Mouse (Mus musculus): ENCODE data around the gene Atf1. TPM values are rescaled to one million over a fixed set of nuclear protein-coding genes. Genes with fewer than 3 reads are reported as not detected.

The Atf1 gene
- 27.3 and 27.7 TPM in 2 replicates for polyA plus RNA-seq (2015; fragmentation: Nextera tagmentation; extraction: Ambion mirVana)

- WGBS: under 1% methylated on average over 88 of the region's 133 CpGs
- H3K4me2 ChIP-seq (replicated peaks; ENCODE audit: low read depth): peak within 1 kb of the TSS; percentile 56
- H3K27ac ChIP-seq (replicated peaks): peak within 1 kb of the TSS; percentile 100
- DNase-seq (ENCODE audit: low spot score): peak; percentile 93
- no peaks in the 10 kb centered on the region for H3K36me3 ChIP-seq (ENCODE audit: control insufficient read depth, insufficient read depth, low read length)
- peak; percentile 60 for TF ChIP-seq CTCF (IDR thresholded peaks at IDR 0.05; ENCODE audit: low read depth)
- no peak for TF ChIP-seq EP300 (optimal IDR thresholded peaks at IDR 0.05)
- no peaks in the 10 kb centered on the region for H3K4me1 ChIP-seq (replicated peaks; ENCODE audit: control insufficient read depth, insufficient read depth)
- peak within 1 kb of the TSS; percentile 83 for H3K4me3 ChIP-seq (ENCODE audit: low read depth, low read length)
- H3K27me3 ChIP-seq (ENCODE audit: control insufficient read depth, insufficient read depth, low read length): no peaks in the 10 kb centered on the region
- peak within 1 kb of the TSS; percentile 98 for H3K9ac ChIP-seq (ENCODE audit: low read length)
- H3K9me3 ChIP-seq (ENCODE audit: control insufficient read depth, low read length): 0 out of 2 replicates have a peak, but pooled peaks cover 6% of the 10 kb centered on the region
- ATAC-seq (ENCODE audit: low FRiP score, low TSS enrichment): peak; percentile 80
These were observed at the start of gene Atf1 for GRCm38 (mm10) chr15:100227663-100228534. Atf1 (plus strand) TSS chr15:100227819.

GRCm38 (mm10) chr15:100178487-100178886, 49.1 kb upstream of the Atf1 start:
- ATAC-seq (ENCODE audit: low FRiP score, low TSS enrichment) (no peak), DNase-seq (ENCODE audit: low spot score) (no peak)
- H3K4me2 ChIP-seq (replicated peaks; ENCODE audit: low read depth): no peak overlapping the region
- no peaks in the 10 kb centered on the region for H3K4me1 ChIP-seq (replicated peaks; ENCODE audit: control insufficient read depth, insufficient read depth)
- H3K9me3 ChIP-seq (ENCODE audit: control insufficient read depth, low read length): no peaks in the 10 kb centered on the region
- 41% methylated on average over 7 of the region's 7 CpGs for WGBS
- no peak overlapping the region for H3K9ac ChIP-seq (ENCODE audit: low read length)
- H3K4me3 ChIP-seq (ENCODE audit: low read depth, low read length): no peak overlapping the region
- H3K27me3 ChIP-seq (ENCODE audit: control insufficient read depth, insufficient read depth, low read length): no peaks in the 10 kb centered on the region
- H3K27ac ChIP-seq (replicated peaks): no peak overlapping the region
- TF ChIP-seq EP300 (optimal IDR thresholded peaks at IDR 0.05) (no peak), CTCF (IDR thresholded peaks at IDR 0.05; ENCODE audit: low read depth) (no peak)
- peaks cover 21% of the 10 kb centered on the region for H3K36me3 ChIP-seq (ENCODE audit: control insufficient read depth, insufficient read depth, low read length)

- Histone ChIP-seq H3K9me3 (ENCODE audit: control insufficient read depth, low read length) (no peaks in the 10 kb centered on the region), H3K27ac (replicated peaks) (no peak overlapping the region), H3K4me1 (replicated peaks; ENCODE audit: control insufficient read depth, insufficient read depth) (no peaks in the 10 kb centered on the region), H3K9ac (ENCODE audit: low read length) (no peak overlapping the region), H3K4me3 (ENCODE audit: low read depth, low read length) (no peak overlapping the region), H3K36me3 (ENCODE audit: control insufficient read depth, insufficient read depth, low read length) (peaks cover 16% of the 10 kb centered on the region), H3K27me3 (ENCODE audit: control insufficient read depth, insufficient read depth, low read length) (no peaks in the 10 kb centered on the region), H3K4me2 (replicated peaks; ENCODE audit: low read depth) (no peak overlapping the region)
- no peak for ATAC-seq (ENCODE audit: low FRiP score, low TSS enrichment)
- no peak for DNase-seq (ENCODE audit: low spot score)
- TF ChIP-seq EP300 (optimal IDR thresholded peaks at IDR 0.05): no peak
- no peak for TF ChIP-seq CTCF (IDR thresholded peaks at IDR 0.05; ENCODE audit: low read depth)
- WGBS: 92% methylated on average over 6 of the region's 6 CpGs
These were observed 47.9 kb upstream of the Atf1 start for GRCm38 (mm10) chr15:100179685-100180084.

GRCm38 (mm10) chr15:100180221-100180620, 47.4 kb upstream of the Atf1 start:
- ATAC-seq (ENCODE audit: low FRiP score, low TSS enrichment): no peak
- 92% methylated on average over 4 of the region's 4 CpGs for WGBS

GRCm38 (mm10) chr15:100181841-100182240, 45.8 kb upstream of the Atf1 start:
- Histone ChIP-seq H3K4me1 (replicated peaks; ENCODE audit: control insufficient read depth, insufficient read depth) (no peaks in the 10 kb centered on the region), H3K27me3 (ENCODE audit: control insufficient read depth, insufficient read depth, low read length) (no peaks in the 10 kb centered on the region), H3K4me3 (ENCODE audit: low read depth, low read length) (no peak overlapping the region), H3K36me3 (ENCODE audit: control insufficient read depth, insufficient read depth, low read length) (peaks cover 15% of the 10 kb centered on the region; the same call in 1 of the 2 replicates), H3K9me3 (ENCODE audit: control insufficient read depth, low read length) (no peaks in the 10 kb centered on the region), H3K27ac (replicated peaks) (no peak overlapping the region), H3K4me2 (replicated peaks; ENCODE audit: low read depth) (no peak overlapping the region), H3K9ac (ENCODE audit: low read length) (no peak overlapping the region)
- 85% methylated on average over 10 of the region's 10 CpGs for WGBS
- no peak for TF ChIP-seq EP300 (optimal IDR thresholded peaks at IDR 0.05)
- no peak for TF ChIP-seq CTCF (IDR thresholded peaks at IDR 0.05; ENCODE audit: low read depth)
- DNase-seq (ENCODE audit: low spot score) (no peak), ATAC-seq (ENCODE audit: low FRiP score, low TSS enrichment) (no peak)

More at GRCm38 (mm10) chr15:100180221-100180620, 47.4 kb upstream of the Atf1 start:
- no peak overlapping the region for H3K9ac ChIP-seq (ENCODE audit: low read length)
- H3K4me1 ChIP-seq (replicated peaks; ENCODE audit: control insufficient read depth, insufficient read depth): no peaks in the 10 kb centered on the region
- no peak overlapping the region for H3K4me2 ChIP-seq (replicated peaks; ENCODE audit: low read depth)
- H3K27ac ChIP-seq (replicated peaks): no peak overlapping the region
- H3K9me3 ChIP-seq (ENCODE audit: control insufficient read depth, low read length): no peaks in the 10 kb centered on the region
- peaks cover 14% of the 10 kb centered on the region for H3K36me3 ChIP-seq (ENCODE audit: control insufficient read depth, insufficient read depth, low read length)
- DNase-seq (ENCODE audit: low spot score): no peak
- H3K27me3 ChIP-seq (ENCODE audit: control insufficient read depth, insufficient read depth, low read length): no peaks in the 10 kb centered on the region
- no peak overlapping the region for H3K4me3 ChIP-seq (ENCODE audit: low read depth, low read length)
- no peak for TF ChIP-seq CTCF (IDR thresholded peaks at IDR 0.05; ENCODE audit: low read depth)
- TF ChIP-seq EP300 (optimal IDR thresholded peaks at IDR 0.05): no peak
